Mouse (Mus musculus) heart, embryonic 15.5 days (tissue): ENCODE data around the gene BC053393. TPM values are rescaled to one million over a fixed set of nuclear protein-coding genes. Genes with fewer than 3 reads are reported as not detected.
"Not testable (repeated sequence)": the region's sequence is repeated elsewhere in the genome, so short reads cannot be mapped to it uniquely, and the experiment has no call there.

Experiments used
- ATAC-seq: fragments of 200-750 bp; cut with Nextera tagmentation; replicated peaks from 2 replicates; pipeline ENCODE4 v1.8.0; 2017; ENCODE audit warnings: low read depth, moderate TSS enrichment; ENCODE audit not compliant: insufficient number of reproducible peaks, insufficient read depth, low FRiP score
- H3K27ac ChIP-seq: fragments of 300-500 bp; sonication (generic); 2 replicates; pipeline ENCODE4 v1.5.1; 2015; ENCODE audit warnings: mild to moderate bottlenecking, inconsistent platforms
- H3K27me3 ChIP-seq: fragments of 300-500 bp; sonication (generic); 2 replicates; pipeline ENCODE4 v1.6.1; 2015; ENCODE audit warnings: inconsistent platforms
- H3K36me3 ChIP-seq: fragments of 300-500 bp; sonication (generic); 2 replicates; pipeline ENCODE4 v1.6.1; 2015; ENCODE audit warnings: mild to moderate bottlenecking, inconsistent platforms
- H3K4me1 ChIP-seq: fragments of 300-500 bp; sonication (generic); replicated peaks from 2 replicates; pipeline ENCODE4 v1.6.1; 2015; ENCODE audit warnings: inconsistent platforms
- H3K4me2 ChIP-seq: fragments of 300-500 bp; sonication (generic); 2 replicates; pipeline ENCODE4 v1.6.1; 2015; ENCODE audit warnings: inconsistent platforms, mild to moderate bottlenecking, moderate library complexity
- H3K4me3 ChIP-seq: fragments of 300-500 bp; sonication (generic); 2 replicates; pipeline ENCODE4 v1.5.1; 2015; ENCODE audit warnings: mild to moderate bottlenecking, inconsistent platforms
- H3K9ac ChIP-seq: fragments of 300-500 bp; sonication (generic); 2 replicates; pipeline ENCODE4 v1.6.1; 2015; ENCODE audit warnings: mild to moderate bottlenecking, inconsistent platforms
- H3K9me3 ChIP-seq: fragments of 300-500 bp; sonication (generic); replicated peaks from 2 replicates; pipeline ENCODE4 v1.6.1; 2016; ENCODE audit warnings: inconsistent platforms
- WGBS: fragments of 180-500 bp; shearing (Covaris S2); methylation state at CpG from one replicate; pipeline ENCODE4 v1.1.7; 2015; ENCODE audit warnings: mixed read lengths; 5-methylcytosine and 5-hydroxymethylcytosine counted together
- polyA plus RNA-seq: library from polyadenylated mRNA; unstranded; fragments of >200 nt; fragmentation: Nextera tagmentation; extraction: Ambion mirVana; gene quantifications from 2 replicates; pipeline ENCODE4 v1.2.1, GENCODE M21; 2015

The BC053393 gene
- polyA plus RNA-seq, 1 experiment from 2014 or later = 0.06 TPM

GRCm38 (mm10) chr11:46578771-46579281 lies 7.5 kb downstream of the BC053393 start:
- Histone ChIP-seq H3K27ac (no peak overlapping the region), H3K4me3 (no peak overlapping the region), H3K27me3 (no peaks in the 10 kb centered on the region), H3K9me3 (no peaks in the 10 kb centered on the region), H3K9ac (no peak overlapping the region), H3K36me3 (no peaks in the 10 kb centered on the region), H3K4me1 (no peaks in the 10 kb centered on the region), H3K4me2 (no peak overlapping the region)
- 52% methylated on average over 5 of the region's 5 CpGs for WGBS
- ATAC-seq = no peak

- Histone ChIP-seq H3K4me1 (no peaks in the 10 kb centered on the region), H3K4me2 (no peak overlapping the region), H3K27ac (no peak overlapping the region), H3K4me3 (no peak overlapping the region), H3K36me3 (no peaks in the 10 kb centered on the region), H3K9ac (no peak overlapping the region), H3K9me3 (no peaks in the 10 kb centered on the region), H3K27me3 (no peaks in the 10 kb centered on the region)
- ATAC-seq = no peak
- WGBS = 84% methylated on average over 3 of the region's 3 CpGs
Observed at GRCm38 (mm10) chr11:46580428-46580827, 9.1 kb downstream of the BC053393 start.

DNA sequence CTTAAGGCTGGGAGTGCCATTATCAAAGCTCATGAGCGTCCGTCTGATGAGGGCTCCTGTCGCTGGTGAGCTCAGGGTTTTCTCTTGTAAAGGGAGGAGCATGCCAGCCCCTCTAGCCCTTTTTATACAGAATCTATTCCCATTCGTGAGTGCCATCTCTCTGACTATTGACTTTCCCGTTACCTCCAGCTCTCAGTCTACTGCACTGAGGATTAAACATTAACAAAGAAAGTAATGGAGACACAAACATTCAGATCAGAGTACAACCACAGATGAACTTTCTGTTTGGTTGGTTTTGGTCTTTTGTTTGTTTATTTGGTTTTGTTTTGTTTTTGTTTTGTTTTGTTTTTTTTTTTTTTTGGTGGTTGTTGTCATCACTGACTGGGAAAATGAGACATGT lies 11.4 kb downstream of the BC053393 start:
- 69% methylated on average over 5 of the region's 5 CpGs for WGBS
- no peaks in the 10 kb centered on the region for H3K36me3 ChIP-seq
- no peak overlapping the region for H3K9ac ChIP-seq
- H3K4me1 ChIP-seq = no peaks in the 10 kb centered on the region
- H3K4me3 ChIP-seq = no peak overlapping the region
- no peak overlapping the region for H3K27ac ChIP-seq
- H3K27me3 ChIP-seq = no peaks in the 10 kb centered on the region
- ATAC-seq = no peak
- H3K4me2 ChIP-seq = no peak overlapping the region
- H3K9me3 ChIP-seq = no peaks in the 10 kb centered on the region

GRCm38 (mm10) chr11:46592416-46592815 lies 21.1 kb downstream of the BC053393 start:
- Histone ChIP-seq H3K4me3 (no peak overlapping the region), H3K36me3 (no peaks in the 10 kb centered on the region), H3K4me2 (no peak overlapping the region), H3K9ac (no peak overlapping the region), H3K4me1 (no peaks in the 10 kb centered on the region), H3K9me3 (no peaks in the 10 kb centered on the region), H3K27me3 (no peaks in the 10 kb centered on the region), H3K27ac (no peak overlapping the region)
- 66% methylated on average over 2 of the region's 2 CpGs for WGBS
- ATAC-seq = no peak

- Histone ChIP-seq H3K36me3 (no peaks in the 10 kb centered on the region), H3K9me3 (no peaks in the 10 kb centered on the region), H3K4me2 (no peak overlapping the region), H3K4me1 (no peaks in the 10 kb centered on the region), H3K27me3 (no peaks in the 10 kb centered on the region), H3K27ac (no peak overlapping the region), H3K9ac (no peak overlapping the region), H3K4me3 (no peak overlapping the region)
- no peak for ATAC-seq
- WGBS = 73% methylated on average over 1 of the region's 1 CpGs
Observed at GRCm38 (mm10) chr11:46619929-46620328, 48.6 kb downstream of the BC053393 start.

DNA sequence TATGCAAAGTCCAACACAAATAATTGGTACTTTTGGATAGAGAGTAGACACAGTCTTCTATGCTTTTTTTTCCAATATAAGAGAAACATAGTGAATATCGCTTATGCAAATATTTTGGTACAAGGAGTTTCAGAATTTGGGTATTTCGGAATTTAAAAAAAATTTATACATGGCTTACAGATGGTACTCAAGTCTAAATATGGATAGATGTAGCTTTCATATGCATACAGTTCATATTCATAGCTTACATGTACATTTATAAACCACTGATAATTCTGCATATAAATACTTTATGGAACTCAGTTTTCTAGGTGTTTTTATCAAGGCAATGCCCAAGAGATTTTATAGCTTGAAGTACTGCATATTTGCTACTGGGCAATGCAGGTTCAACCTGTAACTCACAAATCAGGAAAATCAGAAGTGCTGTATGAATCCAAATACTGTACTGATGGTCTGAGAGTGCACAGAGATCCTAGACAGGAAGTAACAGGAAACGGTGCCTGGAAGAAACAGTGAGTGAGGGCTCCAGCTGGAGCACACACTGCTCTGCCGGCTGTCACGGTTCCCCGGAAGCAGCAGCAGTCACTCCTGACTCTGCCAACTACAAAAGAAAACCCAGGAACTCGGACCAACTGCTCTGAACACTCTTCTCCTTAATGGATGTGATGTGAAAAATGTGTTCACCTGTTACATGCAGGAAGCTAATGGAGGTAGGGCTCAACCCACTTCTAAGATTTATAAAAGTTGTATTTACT lies 49.3 kb downstream of the BC053393 start:
- no peak overlapping the region for H3K27ac ChIP-seq
- H3K27me3 ChIP-seq = no peaks in the 10 kb centered on the region
- no peaks in the 10 kb centered on the region for H3K9me3 ChIP-seq
- no peak overlapping the region for H3K4me3 ChIP-seq
- no peaks in the 10 kb centered on the region for H3K36me3 ChIP-seq
- H3K9ac ChIP-seq = no peak overlapping the region
- WGBS = 59% methylated on average over 7 of the region's 7 CpGs
- ATAC-seq = no peak
- no peaks in the 10 kb centered on the region for H3K4me1 ChIP-seq
- no peak overlapping the region for H3K4me2 ChIP-seq

- Histone ChIP-seq H3K4me2 (no peak within 1 kb of the TSS), H3K4me3 (no peak within 1 kb of the TSS), H3K4me1 (no peaks in the 10 kb centered on the region), H3K27ac (no peak within 1 kb of the TSS), H3K27me3 (no peaks in the 10 kb centered on the region), H3K36me3 (no peaks in the 10 kb centered on the region), H3K9ac (no peak within 1 kb of the TSS), H3K9me3 (no peaks in the 10 kb centered on the region)
- 64% methylated on average over 2 of the region's 2 CpGs for WGBS
- ATAC-seq = no peak
Observed at GRCm38 (mm10) chr11:46629211-46629795, 58.0 kb downstream of the BC053393 start, which contains the start of gene Dppa1. Gene Dppa1, minus strand, starts transcription at chr11:46629261.

GRCm38 (mm10) chr11:46631635-46632034 lies 60.3 kb downstream of the BC053393 start:
- Histone ChIP-seq H3K9me3 (no peaks in the 10 kb centered on the region), H3K27me3 (no peaks in the 10 kb centered on the region), H3K9ac (no peak overlapping the region), H3K4me1 (no peaks in the 10 kb centered on the region), H3K4me3 (no peak overlapping the region), H3K36me3 (no peaks in the 10 kb centered on the region), H3K27ac (no peak overlapping the region), H3K4me2 (no peak overlapping the region)
- 22% methylated on average over 3 of the region's 3 CpGs for WGBS
- ATAC-seq = no peak

GRCm38 (mm10) chr11:46635516-46635915 lies 64.2 kb downstream of the BC053393 start:
- H3K9me3 ChIP-seq, H3K27ac ChIP-seq, H3K36me3 ChIP-seq, H3K27me3 ChIP-seq, ATAC-seq, H3K9ac ChIP-seq, H3K4me1 ChIP-seq, H3K4me3 ChIP-seq, H3K4me2 ChIP-seq: not testable (repeated sequence)
- 79% methylated on average over 4 of the region's 4 CpGs for WGBS

DNA sequence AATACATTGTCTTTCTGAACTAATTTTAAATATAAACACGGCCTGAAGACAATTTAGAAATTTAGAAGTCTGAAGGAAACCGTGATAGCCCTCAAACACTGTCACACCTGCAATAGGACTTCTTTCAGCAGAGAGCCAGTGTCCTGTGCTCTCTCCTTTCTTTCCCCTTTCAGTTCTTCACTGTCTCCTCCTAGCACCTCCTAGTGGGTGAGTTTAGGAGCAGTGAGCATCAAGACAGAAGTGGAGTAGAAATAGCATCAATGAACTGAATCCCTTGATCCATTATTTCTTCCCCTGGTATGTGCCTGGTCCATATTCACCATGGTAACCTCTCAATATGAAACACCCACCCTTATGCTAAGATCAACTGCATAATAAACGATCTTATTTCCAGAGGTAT lies 65.2 kb downstream of the BC053393 start:
- WGBS = 75% methylated on average over 3 of the region's 3 CpGs
- H3K27ac ChIP-seq = no peak overlapping the region
- H3K4me2 ChIP-seq = no peak overlapping the region
- H3K9ac ChIP-seq = no peak overlapping the region
- H3K36me3 ChIP-seq = no peaks in the 10 kb centered on the region
- H3K4me1 ChIP-seq = no peaks in the 10 kb centered on the region
- ATAC-seq = no peak
- no peaks in the 10 kb centered on the region for H3K27me3 ChIP-seq
- no peaks in the 10 kb centered on the region for H3K9me3 ChIP-seq
- H3K4me3 ChIP-seq = no peak overlapping the region
